Mouse (Mus musculus) adrenal gland (tissue): ENCODE data around the gene Gm14862.

Experiments
- intact Hi-C: fragments of 180-260 bp; cut with DNase I; formaldehyde crosslinking; loops from one replicate; pipeline ENCODE4 v1.15.1; 2025

Gene Gm14862

DNA sequence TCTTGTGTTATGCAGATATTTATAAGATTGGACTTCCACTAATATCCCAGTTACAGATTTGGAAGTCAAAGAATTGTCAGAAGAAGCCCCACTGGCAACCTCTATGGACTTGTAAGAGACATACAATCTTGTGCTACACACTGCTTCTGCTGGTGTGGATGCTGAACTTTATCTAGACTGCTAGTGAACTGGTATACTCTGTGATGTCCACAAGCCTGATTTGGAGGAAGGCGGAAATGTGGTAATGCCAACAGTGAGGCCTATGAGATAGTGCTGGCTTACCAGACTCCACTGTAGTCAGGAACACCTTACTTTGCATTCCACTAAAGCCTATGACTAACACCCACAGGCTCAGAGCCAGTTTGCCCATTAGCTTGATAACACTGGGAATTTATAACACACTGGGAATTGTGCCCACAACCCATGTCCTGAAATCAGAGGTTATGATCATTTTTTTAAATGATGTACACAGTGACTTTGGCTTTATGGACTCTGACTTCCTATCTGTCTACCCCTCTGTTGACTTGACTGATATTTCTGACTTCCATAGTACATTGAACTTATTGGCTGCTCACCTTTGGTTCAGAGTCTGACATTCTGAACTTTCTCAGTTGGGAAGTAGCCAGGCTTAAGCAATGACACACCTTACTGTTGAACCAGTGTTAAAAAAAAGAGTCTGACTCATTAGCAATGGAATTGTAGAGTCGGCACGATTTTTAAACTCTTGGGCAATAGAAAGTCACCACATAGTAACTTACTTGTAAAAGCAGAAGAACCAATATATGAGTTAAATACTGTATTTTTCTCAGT lies 34.1 kb downstream of the Gm14862 start:
- intact Hi-C loops: no loop called here

DNA sequence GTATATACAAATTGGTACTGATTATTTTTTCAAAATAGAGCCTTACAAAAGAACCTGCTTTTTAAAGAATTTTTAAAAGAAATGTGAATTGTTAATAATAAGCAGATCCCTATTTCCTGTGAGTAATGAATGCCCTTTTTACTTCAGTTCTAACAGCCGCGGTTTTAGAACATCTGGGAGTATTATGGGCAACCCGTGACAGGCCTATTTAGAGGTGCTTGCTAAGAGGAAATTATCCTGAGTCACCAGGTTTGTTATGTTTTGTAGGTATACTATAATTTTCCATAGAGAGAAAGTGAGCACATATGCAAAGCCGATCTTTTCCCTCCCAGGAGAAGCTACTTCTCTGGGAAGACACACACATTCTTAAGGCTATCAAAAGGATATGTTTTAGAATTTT lies 35.0 kb downstream of the Gm14862 start:
- intact Hi-C loops: no loop called here

DNA sequence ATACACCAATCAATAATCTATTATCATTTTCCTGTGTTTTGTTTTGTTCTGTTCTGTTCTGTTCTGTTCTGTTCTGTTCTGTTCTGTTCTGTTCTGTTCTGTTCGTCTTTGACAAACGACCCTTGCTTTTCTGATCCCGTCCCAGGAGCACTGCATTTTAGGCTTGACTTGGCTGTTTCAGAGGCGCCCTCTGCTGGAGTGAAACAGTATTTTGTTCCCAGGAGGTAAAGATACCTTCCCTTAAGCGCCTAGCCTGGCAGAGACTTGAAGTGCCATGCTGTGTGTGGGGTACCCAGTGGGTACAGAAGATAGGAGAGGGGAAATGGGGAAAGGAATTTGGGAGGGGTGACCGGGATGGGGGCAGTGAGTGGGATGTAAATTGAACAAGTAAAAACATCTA lies 35.5 kb downstream of the Gm14862 start:
- intact Hi-C loops: no loop called here

DNA sequence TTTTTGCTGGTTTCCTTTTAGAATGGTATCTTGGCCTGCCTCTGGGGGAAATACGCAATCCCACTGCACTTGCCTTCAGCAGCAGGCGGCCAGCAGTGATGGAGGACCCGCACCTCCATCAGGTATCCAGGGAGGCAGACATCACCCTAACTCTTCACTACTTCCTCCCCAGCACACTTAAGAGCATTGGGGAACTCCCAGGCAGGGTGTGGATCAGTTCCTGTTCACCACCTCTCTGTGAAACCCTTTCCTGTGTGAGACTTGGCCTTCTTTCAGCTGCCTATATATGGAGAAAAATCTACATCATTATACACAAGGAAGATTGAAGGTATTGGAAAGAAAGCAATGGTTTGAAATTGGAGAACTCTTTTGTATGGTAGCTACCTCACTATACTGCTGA lies 37.1 kb downstream of the Gm14862 start:
- intact Hi-C loops: loop anchor here (5.0 kb wide), 1 partner anchor 92 kb away; no protein-coding TSS in a partner anchor

DNA sequence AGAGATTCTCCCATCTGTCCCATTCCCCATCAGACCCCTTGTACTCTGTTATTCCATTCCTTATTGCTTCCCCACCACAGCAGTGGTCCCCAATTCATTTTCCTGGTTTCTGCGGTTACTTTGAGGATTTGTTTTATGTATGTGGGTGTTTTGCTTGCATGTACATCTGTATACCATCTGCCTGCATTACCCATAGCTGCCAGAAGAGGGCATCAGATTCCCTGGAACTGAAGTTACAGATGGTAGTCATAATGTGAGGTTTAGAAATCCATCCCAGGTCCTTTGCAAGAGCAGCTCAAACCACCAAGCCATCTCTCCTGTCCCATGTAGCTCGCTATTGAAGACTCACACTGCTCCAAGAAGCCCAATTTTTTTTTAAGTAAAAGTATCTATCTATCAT lies 40.5 kb downstream of the Gm14862 start:
- intact Hi-C loops: loop anchor here (5.0 kb wide), 1 partner anchor 89 kb away; no protein-coding TSS in a partner anchor

DNA sequence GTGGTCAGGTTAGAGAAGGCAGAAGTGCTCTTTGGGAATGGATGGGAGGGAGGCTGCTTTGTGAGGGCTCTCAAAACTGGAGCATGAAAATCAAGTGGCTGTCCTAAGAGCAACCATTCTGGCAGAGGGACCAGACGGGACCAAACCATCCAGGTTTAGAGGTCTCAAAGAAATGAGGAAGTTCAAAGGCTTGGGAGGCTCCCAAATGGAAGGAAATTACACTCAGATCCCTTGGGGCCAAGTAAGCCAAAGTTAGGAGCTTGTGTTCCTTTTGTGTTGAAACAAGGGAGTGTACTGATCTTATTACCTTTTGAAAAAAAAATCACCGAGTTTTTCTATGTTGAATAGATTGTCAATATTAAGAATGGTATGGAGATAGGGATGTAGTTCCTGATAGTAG lies 51.6 kb downstream of the Gm14862 start:
- intact Hi-C loops: no loop called here

DNA sequence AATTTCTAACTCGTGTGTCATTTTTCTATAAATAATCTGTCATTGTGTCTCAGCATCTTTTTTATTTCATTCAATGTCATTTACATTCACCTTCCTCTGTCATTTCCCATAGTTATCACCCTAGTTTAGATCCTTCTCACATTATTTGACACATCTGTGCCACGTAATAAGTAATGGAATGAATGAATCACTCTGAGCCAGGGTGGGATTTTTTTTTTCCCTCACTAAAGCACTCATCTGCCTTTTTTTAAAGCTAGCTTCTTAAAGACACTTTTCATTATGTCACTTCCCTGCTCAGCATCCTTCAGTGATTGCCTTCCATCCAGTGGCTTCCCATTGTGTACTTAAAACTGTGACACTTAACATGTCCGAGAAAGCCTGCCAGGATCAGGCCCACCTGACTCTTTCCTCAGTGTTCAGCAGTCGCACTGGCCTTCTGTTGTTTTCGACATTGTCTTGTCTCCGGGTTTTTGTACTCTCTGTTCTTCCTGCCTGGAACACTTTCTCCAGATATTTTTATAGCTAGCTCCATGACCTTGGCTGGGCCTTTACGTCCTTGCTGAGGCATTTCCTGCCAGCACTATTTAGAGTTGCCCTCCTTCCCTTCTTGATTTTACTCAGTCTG lies 53.8 kb downstream of the Gm14862 start:
- intact Hi-C loops: no loop called here

DNA sequence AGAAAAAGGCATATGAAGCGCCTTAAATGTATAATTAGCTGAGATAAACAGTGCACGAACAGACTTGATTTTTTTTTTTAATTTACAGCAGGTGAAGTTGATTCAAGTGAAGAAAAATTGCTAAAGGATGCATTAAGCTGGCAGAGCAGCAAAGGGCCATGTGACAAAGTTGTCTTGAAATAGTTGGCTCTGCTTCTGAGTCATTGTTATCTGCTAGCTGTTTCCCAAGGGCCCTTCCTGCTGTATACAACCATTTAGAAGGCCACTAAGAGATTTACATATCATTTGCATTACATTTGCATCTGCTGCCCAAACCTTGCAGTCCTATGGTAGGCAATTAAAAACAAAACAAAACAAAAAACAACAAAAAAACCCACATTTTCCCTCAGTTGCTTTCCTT lies 54.7 kb downstream of the Gm14862 start:
- intact Hi-C loops: no loop called here
